Mouse (Mus musculus) E14TG2a.4 (cell line): Measurements from ENCODE around the gene Cpne6.

Experiments used
- H3K27me3 ChIP-seq: 2 replicates; pipeline ENCODE4 v1.6.1; 2014; ENCODE audit warnings: low read length, control low read depth; ENCODE audit not compliant: insufficient read depth
- H3K36me3 ChIP-seq: 2 replicates; pipeline ENCODE4 v1.6.1; 2014; ENCODE audit warnings: low read length, control low read depth; ENCODE audit not compliant: insufficient read depth
- H3K4me1 ChIP-seq: replicated peaks from 2 replicates; pipeline ENCODE4 v1.6.1; 2014; ENCODE audit warnings: low read depth, low read length, control low read depth
- H3K4me3 ChIP-seq: replicated peaks from 2 replicates; pipeline ENCODE4 v1.5.1; 2014; ENCODE audit warnings: mild to moderate bottlenecking, low read length
- H3K9me3 ChIP-seq: 2 replicates; pipeline ENCODE4 v1.6.1; 2014; ENCODE audit warnings: low read length, control low read depth
- CTCF ChIP-seq: conservative IDR thresholded peaks from 2 replicates; pipeline ENCODE4 v1.5.1; 2014; ENCODE audit warnings: low read length
- NANOG ChIP-seq: IDR thresholded peaks from 2 replicates; pipeline ENCODE4 v1.6.1; 2014; ENCODE audit warnings: borderline replicate concordance, low read length, mixed read lengths
- POU5F1 ChIP-seq: IDR thresholded peaks from 2 replicates; pipeline ENCODE4 v1.6.1; 2014; ENCODE audit warnings: low read length, borderline replicate concordance

Cpne6 gene

GRCm38 (mm10) chr14:55526674-55527073, 16.4 kb downstream of the Cpne6 start:
- Histone ChIP-seq H3K36me3 (no peaks in the 10 kb centered on the region), H3K27me3 (peaks cover 49% of the 10 kb centered on the region), H3K4me1 (no peaks in the 10 kb centered on the region), H3K4me3 (no peak overlapping the region), H3K9me3 (no peaks in the 10 kb centered on the region)
- TF ChIP-seq CTCF, result no peak
- TF ChIP-seq NANOG, result no peak
- TF ChIP-seq POU5F1, result no peak

GRCm38 (mm10) chr14:55527940-55528339, 17.7 kb downstream of the Cpne6 start:
- Histone ChIP-seq H3K9me3 (no peaks in the 10 kb centered on the region), H3K36me3 (no peaks in the 10 kb centered on the region), H3K4me3 (no peak overlapping the region), H3K4me1 (no peaks in the 10 kb centered on the region), H3K27me3 (peaks cover 36% of the 10 kb centered on the region)
- TF ChIP-seq POU5F1 (no peak), CTCF (peak; percentile 58), NANOG (no peak)

- Histone ChIP-seq H3K4me1 (peaks cover 37% of the 10 kb centered on the region), H3K27me3 (peaks cover 11% of the 10 kb centered on the region; the same call in 1 of the 2 replicates), H3K9me3 (no peaks in the 10 kb centered on the region), H3K4me3 (no peak overlapping the region), H3K36me3 (no peaks in the 10 kb centered on the region)
- TF ChIP-seq CTCF (peak; percentile 71), NANOG (no peak)
Measured at GRCm38 (mm10) chr14:55536116-55536745, 26.0 kb downstream of the Cpne6 start.

GRCm38 (mm10) chr14:55540067-55540786, 30.0 kb downstream of the Cpne6 start, which contains the start of gene Pck2:
Gene Pck2, plus strand, starts transcription at chr14:55540266.
- TF ChIP-seq CTCF (no peak), NANOG (no peak), POU5F1 (no peak)
- no peaks in the 10 kb centered on the region for H3K9me3 ChIP-seq
- H3K4me3 ChIP-seq, result peak within 1 kb of the TSS; percentile 83
- peaks cover 37% of the 10 kb centered on the region for H3K36me3 ChIP-seq
- H3K27me3 ChIP-seq, result peaks cover 11% of the 10 kb centered on the region; the same call in 1 of the 2 replicates
- H3K4me1 ChIP-seq, result peaks cover 58% of the 10 kb centered on the region

- H3K4me1 ChIP-seq, result peaks cover 58% of the 10 kb centered on the region
- H3K9me3 ChIP-seq, result no peaks in the 10 kb centered on the region
- peak overlapping the region; percentile 83 for H3K4me3 ChIP-seq
- peaks cover 43% of the 10 kb centered on the region for H3K36me3 ChIP-seq
- peaks cover 11% of the 10 kb centered on the region; the same call in 1 of the 2 replicates for H3K27me3 ChIP-seq
- TF ChIP-seq CTCF (no peak), NANOG (no peak), POU5F1 (no peak)
Measured at GRCm38 (mm10) chr14:55540787-55541321, 30.6 kb downstream of the Cpne6 start.

GRCm38 (mm10) chr14:55542268-55542667, 32.0 kb downstream of the Cpne6 start:
- H3K4me1 ChIP-seq, result peaks cover 44% of the 10 kb centered on the region
- peaks cover 11% of the 10 kb centered on the region; the same call in 1 of the 2 replicates for H3K27me3 ChIP-seq
- no peak overlapping the region for H3K4me3 ChIP-seq
- H3K9me3 ChIP-seq, result no peaks in the 10 kb centered on the region
- H3K36me3 ChIP-seq, result peaks cover 54% of the 10 kb centered on the region
- TF ChIP-seq CTCF (no peak), NANOG (no peak), POU5F1 (no peak)

- no peak overlapping the region for H3K4me3 ChIP-seq
Measured at GRCm38 (mm10) chr14:55544334-55544733, 34.1 kb downstream of the Cpne6 start.

GRCm38 (mm10) chr14:55550191-55550590, 39.9 kb downstream of the Cpne6 start:
- Histone ChIP-seq H3K27me3 (no peaks in the 10 kb centered on the region), H3K36me3 (peaks cover 46% of the 10 kb centered on the region), H3K9me3 (no peaks in the 10 kb centered on the region), H3K4me3 (no peak overlapping the region), H3K4me1 (peaks cover 72% of the 10 kb centered on the region)
- no peak for TF ChIP-seq CTCF
- TF ChIP-seq POU5F1, result no peak
- no peak for TF ChIP-seq NANOG

More at GRCm38 (mm10) chr14:55544334-55544733, 34.1 kb downstream of the Cpne6 start:
- Histone ChIP-seq H3K27me3 (0 out of 2 replicates have a peak, but pooled peaks cover 7% of the 10 kb centered on the region), H3K9me3 (no peaks in the 10 kb centered on the region), H3K36me3 (peaks cover 75% of the 10 kb centered on the region), H3K4me1 (peaks cover 57% of the 10 kb centered on the region)
- TF ChIP-seq NANOG (no peak), POU5F1 (no peak), CTCF (no peak)
